Mouse (Mus musculus) right cerebral cortex, postnatal 4 days (tissue): Measurements from ENCODE around the gene Plekho1.
"Not testable (repeated sequence)": the region's sequence is repeated elsewhere in the genome, so short reads cannot be mapped to it uniquely, and the experiment has no call there.

Experiments
- DNase-seq: peaks from one replicate; pipeline ENCODE4 v3.0.0-alpha.2; 2022

Gene Plekho1

DNA sequence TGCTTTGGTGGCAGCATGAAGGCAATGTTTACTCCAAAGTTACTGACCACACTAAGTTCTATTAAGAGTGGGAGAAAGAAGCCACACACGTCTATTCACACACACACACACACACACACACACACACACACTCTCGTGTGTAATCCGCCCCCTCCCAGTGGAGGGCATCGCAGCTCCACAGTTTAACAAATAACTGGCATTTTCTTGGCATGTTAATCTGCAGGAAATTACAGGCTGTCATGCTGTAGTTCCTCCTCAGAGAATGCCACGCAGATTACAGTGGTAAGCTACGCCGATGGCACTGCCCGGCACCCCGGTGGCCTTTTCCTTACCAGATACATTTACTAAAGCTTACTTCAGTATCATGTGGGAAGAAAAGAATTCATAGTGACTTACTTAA, 17.5 kb downstream of the Plekho1 start:
- no peak for DNase-seq

DNA sequence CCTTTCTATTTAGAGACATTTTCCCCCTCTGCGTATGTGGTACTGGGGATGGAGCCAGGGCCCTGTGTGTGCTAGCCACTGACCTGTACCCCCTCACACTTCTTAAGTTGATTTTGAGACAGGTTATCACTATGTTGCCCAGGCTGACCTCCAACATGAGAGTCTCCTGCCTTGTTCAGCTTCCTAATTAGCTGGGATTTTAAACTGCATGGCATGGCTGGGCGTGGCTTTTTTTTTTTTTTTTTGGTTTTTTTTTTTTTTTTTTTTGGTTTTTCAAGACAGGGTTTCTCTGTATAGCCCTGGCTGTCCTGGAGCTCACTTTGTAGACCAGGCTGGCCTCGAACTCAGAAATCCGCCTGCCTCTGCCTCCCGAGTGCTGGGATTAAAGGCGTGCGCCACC, 18.2 kb downstream of the Plekho1 start:
- not testable (repeated sequence) for DNase-seq

DNA sequence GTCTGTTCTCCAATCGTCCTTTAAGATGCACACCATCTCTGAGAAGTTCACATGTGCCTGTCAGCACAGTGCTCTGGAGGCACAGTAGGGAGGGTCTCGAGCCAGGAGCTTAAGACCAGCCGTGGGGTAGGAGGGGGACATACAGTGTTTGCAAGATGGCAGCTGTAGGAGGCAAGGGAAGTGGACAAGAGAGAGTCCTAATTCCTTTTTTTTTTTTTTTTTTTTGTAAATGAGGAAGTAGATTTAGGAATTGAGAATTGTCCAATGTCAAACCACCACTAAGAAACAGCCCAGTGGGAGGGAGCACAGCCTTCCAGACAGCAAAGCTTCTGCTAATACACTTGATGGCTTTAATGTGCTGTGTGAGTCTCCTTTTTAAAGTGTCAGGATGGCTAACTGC, 18.7 kb downstream of the Plekho1 start:
- DNase-seq = no peak

DNA sequence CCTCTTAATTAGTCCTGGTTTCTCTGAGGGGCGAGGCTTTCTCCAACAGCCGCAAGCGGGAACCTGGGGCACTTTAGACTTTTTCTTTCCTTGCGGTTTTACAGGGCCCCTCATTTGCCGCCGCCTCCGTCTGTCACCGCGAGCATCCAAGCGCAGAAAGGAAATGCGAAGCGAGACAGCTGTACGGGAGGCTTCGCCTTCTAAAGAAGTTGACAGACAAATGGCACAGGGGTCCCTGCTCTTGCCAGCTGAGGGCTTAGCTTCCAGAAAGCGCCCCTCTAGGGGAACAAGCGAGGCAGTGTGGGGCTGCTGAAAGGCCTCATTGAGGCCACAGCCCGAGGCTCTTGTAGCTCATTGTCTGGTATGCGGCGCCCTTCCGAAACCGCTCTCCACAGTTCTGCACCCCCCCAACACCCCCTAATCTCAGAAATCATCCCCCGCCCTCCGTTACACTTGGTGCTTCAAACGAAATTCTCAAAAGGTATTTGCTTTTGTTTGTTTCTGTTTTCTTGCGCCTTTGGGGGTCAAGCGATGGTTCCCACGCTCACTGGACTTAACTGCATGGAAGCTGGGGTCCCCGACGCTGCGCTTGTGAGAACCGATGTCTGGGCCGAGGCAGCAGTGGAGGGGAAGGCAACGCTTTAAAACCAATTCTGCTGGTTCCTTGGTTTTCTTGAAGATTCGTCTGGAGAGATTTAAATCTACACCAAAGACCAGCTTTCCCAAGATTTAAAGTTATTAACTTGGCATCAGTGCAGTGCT, 22.7 kb downstream of the Plekho1 start:
- peak; percentile 55 for DNase-seq

DNA sequence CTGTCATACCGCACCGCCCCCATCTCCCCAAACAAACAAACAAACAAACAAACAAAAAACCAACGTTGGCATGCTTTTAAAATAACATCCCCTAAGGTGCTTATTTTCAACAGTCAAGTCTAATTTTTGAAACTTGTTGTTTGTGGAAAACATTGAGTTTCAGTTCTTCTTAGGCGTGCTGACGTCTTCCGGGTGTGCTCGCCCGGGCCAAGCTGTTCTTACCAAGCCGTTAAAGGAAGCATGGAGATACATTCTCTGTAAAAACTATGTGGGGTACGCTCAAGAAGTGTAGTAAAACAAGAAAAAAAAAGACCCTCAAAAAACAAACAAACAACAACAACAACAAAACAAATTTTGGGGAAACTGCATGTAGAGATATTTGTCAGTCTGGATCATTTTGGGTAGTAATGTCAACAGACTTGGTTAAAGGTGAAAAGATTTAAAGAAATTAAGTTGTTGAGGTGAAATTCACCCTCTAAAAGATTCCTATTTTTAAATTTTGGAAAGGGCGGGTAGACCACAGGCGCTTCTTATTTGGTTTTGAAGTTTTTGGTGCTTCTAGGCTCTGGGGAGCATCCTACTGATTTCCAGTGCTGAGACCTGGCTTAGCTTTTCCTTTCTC, 23.4 kb downstream of the Plekho1 start:
- DNase-seq = no peak

DNA sequence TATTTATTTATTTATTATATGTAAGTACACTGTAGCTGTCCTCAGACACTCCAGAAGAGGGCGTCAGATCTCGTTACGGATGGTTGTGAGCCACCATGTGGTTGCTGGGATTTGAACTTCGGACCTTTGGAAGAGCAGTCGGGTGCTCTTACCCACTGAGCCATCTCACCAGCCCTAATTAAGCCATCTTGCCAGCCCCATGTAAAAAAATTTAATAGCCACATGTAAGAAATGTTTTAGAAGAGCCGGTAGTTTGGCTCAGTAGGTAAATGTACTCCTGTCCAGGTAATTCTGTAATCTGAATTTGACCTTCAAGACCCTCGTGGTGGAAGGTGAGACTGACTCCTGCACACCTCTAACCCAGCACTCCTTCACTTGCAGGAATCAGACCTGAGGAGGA, 25.1 kb downstream of the Plekho1 start:
- not testable (repeated sequence) for DNase-seq

DNA sequence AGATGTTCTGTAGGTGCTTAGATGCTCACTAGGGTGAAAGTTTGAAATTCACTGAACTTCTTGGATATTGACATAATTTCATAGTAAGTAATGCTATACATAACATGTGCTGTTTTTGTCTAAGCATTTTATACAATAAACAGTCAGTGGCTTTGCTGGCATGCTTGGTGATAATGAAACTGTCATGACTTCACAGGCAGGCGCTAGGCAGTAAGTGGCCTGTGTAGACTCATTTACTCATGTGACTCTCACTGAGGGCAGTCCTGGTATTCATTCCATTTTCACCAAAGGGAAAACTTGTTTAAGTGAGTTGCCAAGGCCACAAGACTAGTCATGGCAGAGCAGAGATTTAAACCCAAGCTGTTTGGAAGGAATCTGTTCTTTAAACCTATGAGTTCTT, 26.5 kb downstream of the Plekho1 start:
- DNase-seq = no peak

DNA sequence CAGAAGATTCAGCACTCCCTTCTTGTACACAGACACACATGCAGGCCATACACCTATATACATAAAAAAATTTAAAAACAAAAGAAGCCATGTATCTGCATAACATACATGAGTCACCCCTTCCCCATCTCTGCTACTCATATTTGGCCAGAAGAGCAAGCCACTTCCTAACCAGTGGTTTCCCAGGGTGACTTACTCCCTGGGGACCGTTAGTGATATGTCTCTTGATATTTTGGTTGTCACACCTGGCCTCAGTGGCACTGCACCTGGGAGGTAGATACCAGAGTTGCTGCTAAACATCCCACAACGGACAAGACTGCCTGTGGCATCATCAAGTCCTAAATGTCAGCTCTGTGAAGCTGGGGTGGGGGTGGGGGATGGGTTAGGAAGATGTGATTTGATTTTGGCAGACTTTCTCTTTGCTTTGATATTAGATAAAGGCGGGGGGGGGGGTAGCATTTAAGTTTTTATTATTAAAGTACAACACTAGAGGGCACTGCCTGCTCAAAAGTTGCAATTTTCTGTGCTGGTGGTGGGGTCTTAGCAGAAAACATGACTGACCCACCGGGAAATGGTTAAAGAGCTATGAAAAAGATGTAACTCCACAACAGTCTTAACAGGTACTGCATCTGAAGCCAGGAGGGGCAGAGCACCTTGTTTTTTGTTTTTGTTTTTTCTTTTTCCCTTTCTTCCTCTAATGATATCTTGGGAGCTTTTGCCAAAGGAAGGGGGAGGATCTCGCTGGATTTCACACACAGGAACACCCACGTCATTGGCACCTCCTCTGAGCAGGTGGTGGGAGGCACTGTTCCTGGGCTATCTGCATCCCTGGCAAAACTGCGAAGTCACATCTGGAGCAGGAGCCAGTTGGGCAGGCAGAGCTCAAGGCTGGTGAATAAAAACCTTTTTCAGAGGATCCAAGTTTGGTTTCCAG, 30.0 kb downstream of the Plekho1 start:
- no peak for DNase-seq

DNA sequence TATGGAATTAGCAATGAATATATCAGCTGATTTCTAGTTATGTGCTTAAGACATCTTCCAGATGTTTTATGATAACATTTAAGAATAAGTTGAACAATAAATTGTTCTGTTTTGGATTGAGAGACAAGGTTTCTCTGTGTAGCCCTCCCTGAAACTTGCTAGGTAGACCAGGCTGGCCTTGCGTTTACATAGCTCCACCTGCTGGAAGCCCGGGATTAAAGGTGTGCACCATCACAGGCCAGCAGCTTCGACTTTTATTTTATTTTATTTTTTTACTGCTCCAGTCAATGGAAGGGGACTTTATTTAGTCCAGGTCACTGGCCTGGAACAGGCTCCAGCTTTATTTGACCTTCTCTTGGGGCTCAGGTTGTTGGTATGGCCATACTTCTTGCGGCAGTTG, 32.1 kb downstream of the Plekho1 start:
- no peak for DNase-seq

DNA sequence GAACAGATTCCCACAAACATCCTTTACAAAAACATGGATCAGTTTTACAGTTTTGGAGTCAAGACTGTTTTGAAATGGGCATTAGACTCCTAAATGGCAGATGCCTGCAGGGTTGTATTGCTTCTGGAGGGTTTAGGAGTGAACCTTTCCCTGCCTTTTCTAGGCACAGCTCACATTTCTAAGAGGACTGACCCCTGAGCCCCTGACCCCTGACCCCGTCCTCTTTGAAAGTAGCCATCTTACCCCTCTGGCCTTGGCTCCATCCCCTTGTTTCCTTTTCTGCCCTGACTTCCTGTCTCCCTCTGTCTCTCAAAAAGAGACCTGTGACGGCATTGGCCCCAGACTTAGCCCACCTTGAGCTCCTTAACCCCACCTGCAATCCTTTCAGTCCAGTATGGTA, 32.6 kb downstream of the Plekho1 start:
- no peak for DNase-seq

DNA sequence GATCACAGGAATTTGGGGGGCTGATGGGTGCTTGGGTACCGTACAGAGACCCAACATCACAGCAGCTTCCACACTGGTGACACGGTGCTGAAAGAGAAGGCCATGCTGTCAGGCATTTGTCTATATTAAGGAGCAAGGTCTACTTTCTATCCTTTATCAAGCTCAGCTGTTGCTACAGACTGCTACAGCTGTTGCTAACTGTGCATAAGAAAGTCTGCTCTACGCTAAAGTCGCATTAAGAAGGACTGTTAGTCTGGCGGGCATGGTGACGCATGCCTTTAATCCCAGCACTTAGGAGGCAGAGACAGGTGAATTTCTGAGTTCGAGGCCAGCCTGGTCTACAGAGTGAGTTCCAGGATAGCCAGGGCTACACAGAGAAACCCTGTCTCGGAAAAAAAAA, 33.6 kb downstream of the Plekho1 start:
- not testable (repeated sequence) for DNase-seq

DNA sequence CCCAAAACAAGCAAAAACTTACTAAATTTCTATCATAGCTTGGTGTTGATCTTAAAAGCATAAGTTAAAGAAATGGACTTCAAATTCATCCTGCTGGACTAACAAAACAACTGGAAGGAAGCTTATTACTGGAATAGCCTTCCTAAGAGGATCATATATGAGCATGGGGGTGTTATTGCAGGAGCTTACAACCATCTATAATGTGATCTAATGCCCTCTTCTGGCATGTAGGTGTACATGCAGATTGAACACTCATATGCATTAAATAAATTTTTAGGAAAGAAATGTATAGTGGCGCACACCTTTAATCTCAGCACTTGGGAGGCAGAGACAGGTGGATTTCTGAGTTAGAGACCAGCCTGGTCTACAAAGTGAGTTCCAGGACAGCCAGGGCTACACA, 36.0 kb downstream of the Plekho1 start:
- DNase-seq = no peak

DNA sequence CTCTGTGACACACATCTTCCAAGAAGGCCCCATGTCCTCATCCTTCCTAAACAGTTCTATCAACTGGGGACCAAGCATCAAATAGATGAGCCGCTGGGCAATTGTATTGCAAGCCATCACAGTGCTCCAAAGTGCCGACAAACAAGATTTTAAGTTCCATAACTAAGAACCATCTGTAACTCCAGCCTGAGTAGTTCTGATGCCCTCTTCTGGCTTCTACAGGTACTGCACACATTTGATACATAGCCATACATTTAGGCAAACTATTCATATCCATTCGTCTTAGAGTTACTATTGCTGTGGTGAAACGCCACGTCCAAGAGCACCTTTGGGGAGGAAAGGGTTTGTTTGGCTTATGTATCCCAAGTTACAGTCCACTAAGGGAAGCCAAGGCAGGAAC, 36.7 kb downstream of the Plekho1 start:
- peak; percentile 20 for DNase-seq

DNA sequence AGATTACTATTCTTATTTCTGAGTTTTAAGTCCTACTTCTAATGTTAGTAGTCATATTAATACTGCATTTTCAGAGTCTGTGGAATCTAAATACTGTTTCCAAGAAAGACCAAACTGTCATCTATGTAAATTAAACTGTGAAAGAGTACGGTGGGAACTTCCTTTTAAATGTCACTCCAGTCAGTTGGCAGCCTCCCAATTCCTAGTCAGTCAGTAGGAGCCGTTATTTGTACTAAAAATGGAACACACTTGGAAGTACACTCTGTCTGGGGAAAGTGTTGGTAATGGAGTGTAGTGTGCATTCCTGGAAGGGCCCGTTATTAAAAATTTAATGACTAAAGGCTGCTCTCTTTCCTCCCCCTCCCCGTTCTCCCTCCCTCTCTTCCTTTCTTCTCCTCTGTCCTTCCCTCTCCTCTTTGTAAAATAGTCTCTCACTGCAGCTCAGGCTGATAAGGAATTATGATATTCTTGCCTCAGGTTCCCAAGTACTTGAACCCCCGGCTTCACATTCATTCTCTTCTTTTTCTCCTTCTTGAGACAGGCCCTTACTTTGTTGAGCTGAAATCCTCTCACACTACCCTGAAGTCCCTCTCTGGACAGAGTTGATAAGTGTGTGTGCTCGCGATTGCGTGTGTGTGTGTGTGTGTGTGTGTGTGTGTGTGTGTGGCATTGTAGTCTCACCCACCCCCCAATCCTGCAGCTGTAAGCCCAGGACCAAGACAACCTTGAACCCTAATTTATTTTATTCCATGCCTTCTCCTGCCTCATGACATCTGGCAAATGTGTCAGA, 38.2 kb downstream of the Plekho1 start:
- peak; percentile 39 for DNase-seq

DNA sequence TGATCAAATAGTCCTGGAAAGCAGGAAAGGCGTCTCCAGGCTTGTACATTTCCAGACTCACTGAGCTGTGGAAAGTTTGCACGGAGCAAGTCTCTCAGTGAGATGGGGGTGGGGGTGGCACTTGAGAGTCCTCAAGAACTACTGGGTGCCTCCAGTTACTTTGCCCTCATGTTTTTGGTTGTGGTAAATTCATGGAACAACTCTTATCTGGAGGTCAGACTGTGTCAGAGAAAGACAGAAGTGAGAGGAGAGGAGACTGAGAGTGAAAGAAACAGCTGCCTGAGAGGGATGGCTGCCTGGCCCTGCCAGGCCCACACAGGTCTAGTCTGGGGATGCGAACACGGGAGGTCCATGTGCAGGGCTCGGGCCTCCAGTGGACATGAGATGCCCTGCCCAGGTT, 40.5 kb downstream of the Plekho1 start:
- no peak for DNase-seq

DNA sequence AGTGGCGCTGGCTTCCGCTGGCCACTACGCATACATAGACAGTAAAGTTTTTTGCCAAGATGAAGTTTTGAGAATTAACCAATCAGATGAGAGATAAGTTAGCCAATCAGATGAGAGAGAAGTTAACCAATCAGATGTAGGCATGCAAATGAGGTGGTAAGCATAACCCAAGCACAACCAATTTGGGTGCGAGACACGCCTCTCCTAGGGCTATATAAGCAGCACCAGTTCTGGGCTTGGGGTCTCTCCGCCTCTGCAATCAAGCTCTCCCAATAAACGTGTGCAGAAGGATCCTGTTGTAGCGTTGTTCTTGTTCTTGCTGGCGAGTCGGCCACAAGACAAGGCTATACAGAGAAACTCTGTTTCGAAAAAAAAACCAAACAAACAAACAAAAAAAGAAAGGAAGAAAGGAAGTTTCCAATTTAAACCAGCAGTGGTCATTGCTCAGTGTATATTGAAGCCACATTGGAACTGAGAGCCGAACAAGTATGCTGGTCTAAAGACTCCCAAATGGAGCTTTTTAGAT, 41.1 kb downstream of the Plekho1 start:
- DNase-seq = not testable (repeated sequence)

DNA sequence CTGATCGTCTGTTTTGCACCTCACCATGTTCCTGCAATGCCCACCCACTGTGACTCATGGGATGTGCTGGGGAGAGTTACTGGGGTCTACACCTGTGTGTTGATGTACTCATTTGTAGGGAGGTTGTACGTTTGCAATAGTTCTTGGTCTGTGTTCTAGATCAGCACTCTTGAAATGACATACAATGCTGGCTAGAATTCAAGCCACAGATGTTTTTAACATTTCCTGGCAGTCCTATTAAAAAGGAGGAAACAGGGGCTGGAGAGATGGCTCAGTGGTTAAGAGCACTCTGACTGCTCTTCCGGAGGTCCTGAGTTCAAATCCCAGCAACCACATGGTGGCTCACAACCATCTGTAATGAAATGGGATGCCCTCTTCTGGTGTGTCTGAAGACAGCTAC, 42.3 kb downstream of the Plekho1 start:
- DNase-seq = no peak

DNA sequence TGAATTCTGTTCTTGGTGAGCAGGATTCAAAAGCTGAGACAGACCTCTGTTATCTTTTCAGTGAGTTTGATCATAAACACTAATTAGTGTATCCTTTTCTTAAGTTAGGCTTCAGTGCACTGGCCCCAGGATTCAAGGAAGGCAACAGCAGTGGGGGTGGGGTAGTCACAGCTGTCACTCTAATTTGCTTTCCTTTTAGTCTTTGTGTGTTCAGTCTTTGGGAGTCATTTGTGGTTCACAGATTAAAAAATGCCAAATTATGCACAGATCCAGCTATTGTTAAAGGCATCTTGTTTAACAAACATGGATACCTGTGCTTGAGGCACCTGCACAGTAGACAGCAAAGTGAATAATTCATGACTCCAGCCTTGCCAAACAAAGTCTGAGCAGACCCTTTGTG, 42.8 kb downstream of the Plekho1 start:
- DNase-seq = no peak

DNA sequence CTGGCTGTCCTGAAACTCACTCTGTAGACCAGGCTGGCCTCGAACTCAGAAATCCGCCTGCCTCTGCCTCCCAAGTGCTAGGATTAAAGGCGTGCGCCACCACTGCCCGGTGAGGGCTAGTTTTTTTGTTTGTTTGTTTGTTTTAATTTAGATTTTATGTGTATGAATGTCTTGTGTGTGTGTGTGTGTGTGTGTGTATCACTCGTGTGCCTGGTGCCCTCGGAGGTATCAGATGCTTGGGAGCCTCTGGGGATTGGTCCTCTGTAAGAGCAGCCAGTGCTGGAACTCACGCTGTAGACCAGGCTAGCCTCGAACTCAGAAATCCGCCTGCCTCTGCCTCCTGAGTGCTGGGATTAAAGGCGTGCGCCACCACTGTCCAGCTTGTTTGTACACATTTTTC, 44.2 kb downstream of the Plekho1 start:
- DNase-seq = not testable (repeated sequence)

DNA sequence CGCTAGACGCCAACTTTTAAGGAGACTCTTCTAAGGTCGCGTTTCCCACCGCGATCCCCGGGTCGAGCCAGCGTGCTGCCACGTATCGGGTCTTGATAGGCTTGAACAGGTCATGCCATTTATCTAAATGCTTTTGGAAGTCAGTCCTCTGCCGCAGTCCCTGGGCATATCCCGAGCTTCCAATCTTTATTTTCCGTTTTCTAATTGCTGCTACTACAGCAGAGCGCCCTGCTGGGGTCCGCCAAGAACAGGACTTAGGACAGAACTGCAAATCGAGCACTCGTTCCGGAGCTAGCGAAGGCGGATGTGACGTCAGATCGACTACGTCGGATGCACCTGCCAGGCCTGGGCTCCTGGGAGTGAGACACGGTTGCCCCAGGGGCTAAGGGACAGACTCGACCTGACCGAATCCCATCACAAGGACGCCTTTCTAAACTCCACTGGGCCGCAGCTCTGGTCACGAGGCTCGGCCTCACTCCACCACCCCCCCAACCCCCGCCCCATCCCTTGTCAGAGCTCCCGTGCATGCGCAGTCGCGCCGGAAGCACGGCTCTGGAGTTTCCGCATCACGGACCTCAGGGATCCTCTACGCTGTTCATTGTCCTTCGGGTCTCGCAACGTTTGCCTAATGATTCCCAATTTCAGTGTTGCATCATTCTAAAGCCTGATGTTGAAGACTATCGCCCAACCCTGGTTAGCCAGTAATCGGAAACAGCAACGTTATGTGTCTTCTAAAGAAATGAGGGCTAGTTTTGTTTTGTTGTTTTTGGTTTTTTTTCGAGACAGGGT, 44.8 kb downstream of the Plekho1 start:
- DNase-seq = peak; percentile 87

DNA sequence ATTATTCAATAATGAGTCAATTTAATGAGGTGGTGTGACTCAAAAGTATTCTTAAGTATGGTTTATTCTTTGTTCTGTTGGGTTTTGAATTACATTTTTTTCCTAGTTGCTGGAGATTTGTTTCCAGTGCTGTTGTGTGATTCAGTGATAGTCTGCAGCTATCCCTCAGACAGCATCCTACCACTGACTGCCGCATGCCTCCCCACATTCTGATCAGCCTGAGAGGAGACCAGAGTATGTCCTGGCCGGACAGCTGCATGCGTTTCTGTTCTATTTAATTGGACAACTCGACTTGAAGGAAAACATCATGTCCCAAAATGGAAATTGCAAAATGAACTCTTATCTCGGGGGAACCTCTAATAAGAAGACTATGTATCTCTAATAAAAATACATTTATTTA, 47.5 kb downstream of the Plekho1 start:
- DNase-seq = no peak
